Mouse (Mus musculus): ENCODE data around the gene Ndufa6. TPM values are rescaled to one million over a fixed set of nuclear protein-coding genes. Genes with fewer than 3 reads are reported as not detected.

The Ndufa6 gene
- polyA plus RNA-seq, 1 experiment from 2014 or later, result 322 TPM

DNA sequence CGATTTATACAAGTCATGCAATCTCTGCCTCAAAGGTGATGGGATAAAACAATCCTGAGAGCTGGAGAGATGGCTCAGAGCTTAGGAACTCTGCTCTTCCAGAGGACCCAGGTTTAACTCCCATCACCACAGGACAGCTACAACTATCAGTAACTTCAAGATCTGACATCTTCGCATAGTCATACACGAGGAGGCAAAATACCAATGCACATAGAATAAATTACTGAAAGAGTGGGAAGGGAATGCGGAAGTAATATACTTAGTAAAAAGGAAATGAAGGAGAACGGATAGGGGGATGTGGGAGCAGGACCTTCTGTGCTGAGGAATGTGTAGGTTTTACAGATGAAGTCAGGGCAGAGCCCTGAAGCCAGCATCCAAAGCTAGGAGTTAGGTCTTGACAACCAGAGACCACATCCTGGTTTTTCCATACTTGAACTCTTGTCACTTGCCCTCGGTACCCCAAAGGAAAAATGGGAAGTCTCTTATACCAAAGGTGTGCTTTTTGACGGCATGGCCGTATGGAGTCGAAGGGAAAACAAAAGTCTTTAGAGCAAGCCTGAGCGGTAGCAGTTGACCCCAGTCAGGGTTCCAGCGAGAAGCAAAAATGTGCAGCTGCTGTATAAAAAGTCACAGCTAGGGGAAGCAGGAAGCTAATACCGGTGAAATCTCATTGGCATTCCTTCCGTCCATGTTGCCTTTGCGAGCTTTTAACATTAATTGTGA lies 7.4 kb downstream of the Ndufa6 start:
- peak; percentile 8; the same call in 1 of the 2 replicates for ATAC-seq (replicated peaks)
- 63% methylated on average over 14 of the region's 14 CpGs for WGBS
- peaks cover 33% of the 10 kb centered on the region for H3K36me3 ChIP-seq

DNA sequence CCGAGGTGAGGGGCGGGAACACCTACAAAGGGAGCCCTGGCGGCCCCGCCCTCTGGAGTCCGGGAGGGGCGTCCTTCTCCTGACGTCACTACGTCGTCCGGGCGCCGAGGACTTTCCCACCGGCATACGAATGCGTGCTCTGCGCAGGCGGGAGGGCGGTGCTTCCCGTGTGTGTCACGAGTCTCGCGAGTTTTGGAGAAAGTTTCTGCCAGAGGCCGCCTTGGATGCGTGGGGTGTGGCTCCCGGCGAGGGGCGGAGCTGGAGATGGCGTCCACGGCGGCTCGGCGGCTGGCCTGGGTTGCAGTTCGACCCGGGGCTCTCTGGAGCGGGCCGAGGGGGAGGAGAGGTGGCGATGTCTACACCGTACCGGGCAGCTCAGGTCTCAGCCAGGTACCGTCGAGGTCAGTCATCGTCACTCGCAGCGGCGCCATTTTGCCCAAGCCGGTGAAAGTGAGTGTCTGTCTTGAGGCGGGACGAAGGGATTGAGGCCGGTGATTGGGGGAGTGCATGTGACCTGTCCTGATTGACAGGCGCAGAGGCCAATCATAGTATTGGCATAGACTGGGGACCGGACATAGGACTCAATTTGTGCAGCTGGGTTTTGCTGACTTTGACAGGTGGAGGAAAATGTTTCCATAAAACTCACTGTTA lies 8.2 kb downstream of the Ndufa6 start:
- under 1% methylated on average over 50 of the region's 51 CpGs for WGBS
- peaks cover 8% of the 10 kb centered on the region; the same call in 1 of the 2 replicates for H3K27me3 ChIP-seq
- ATAC-seq (replicated peaks), result peak; percentile 98
- peak overlapping the region; percentile 58 for H3K4me2 ChIP-seq (replicated peaks)
- H3K9ac ChIP-seq (replicated peaks), result peak overlapping the region; percentile 69
- peak overlapping the region; percentile 79 for H3K4me3 ChIP-seq
- H3K27ac ChIP-seq (replicated peaks), result peak overlapping the region; percentile 91
- H3K4me1 ChIP-seq, result peaks cover 22% of the 10 kb centered on the region
- no peaks in the 10 kb centered on the region for H3K9me3 ChIP-seq
- peaks cover 33% of the 10 kb centered on the region for H3K36me3 ChIP-seq

More for the DNA sequence above, 7.4 kb downstream of the Ndufa6 start:
- peak overlapping the region; percentile 79 for H3K4me3 ChIP-seq
- peak overlapping the region; percentile 58 for H3K4me2 ChIP-seq (replicated peaks)
- peaks cover 20% of the 10 kb centered on the region for H3K4me1 ChIP-seq
- H3K9me3 ChIP-seq, result no peaks in the 10 kb centered on the region
- 0 out of 2 replicates have a peak, but pooled peaks cover 2% of the 10 kb centered on the region for H3K27me3 ChIP-seq
- H3K9ac ChIP-seq (replicated peaks), result peak overlapping the region; percentile 54
- peak overlapping the region; percentile 91 for H3K27ac ChIP-seq (replicated peaks)

DNA sequence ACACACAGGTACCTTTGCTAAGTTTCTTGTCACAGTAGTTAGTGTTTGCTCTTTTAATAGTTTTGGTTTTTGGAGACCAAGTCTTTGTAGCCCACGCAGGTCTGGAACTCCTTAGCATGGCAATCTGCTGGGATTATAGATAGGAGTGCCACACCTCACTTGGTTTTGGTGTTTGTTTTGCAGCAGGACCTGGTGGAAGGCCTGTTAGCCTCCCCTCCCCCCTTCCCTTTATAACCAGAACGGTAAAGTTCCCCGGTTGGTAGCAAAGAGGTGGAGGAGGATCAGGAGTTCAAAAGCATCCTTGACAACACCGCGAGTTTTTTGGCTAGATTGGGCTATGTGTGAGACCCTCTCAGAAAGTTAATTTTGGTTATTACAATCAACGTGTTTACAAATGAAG lies 9.2 kb downstream of the Ndufa6 start:
- ATAC-seq (replicated peaks), result no peak
- H3K9me3 ChIP-seq, result no peaks in the 10 kb centered on the region
- no peak overlapping the region for H3K4me2 ChIP-seq (replicated peaks)
- no peak overlapping the region for H3K4me3 ChIP-seq
- H3K27ac ChIP-seq (replicated peaks), result peak overlapping the region; percentile 21; the same call in 1 of the 2 replicates
- peaks cover 24% of the 10 kb centered on the region for H3K4me1 ChIP-seq
- H3K9ac ChIP-seq (replicated peaks), result no peak overlapping the region
- 95% methylated on average over 6 of the region's 6 CpGs for WGBS
- peaks cover 15% of the 10 kb centered on the region for H3K27me3 ChIP-seq
- H3K36me3 ChIP-seq, result peaks cover 23% of the 10 kb centered on the region

DNA sequence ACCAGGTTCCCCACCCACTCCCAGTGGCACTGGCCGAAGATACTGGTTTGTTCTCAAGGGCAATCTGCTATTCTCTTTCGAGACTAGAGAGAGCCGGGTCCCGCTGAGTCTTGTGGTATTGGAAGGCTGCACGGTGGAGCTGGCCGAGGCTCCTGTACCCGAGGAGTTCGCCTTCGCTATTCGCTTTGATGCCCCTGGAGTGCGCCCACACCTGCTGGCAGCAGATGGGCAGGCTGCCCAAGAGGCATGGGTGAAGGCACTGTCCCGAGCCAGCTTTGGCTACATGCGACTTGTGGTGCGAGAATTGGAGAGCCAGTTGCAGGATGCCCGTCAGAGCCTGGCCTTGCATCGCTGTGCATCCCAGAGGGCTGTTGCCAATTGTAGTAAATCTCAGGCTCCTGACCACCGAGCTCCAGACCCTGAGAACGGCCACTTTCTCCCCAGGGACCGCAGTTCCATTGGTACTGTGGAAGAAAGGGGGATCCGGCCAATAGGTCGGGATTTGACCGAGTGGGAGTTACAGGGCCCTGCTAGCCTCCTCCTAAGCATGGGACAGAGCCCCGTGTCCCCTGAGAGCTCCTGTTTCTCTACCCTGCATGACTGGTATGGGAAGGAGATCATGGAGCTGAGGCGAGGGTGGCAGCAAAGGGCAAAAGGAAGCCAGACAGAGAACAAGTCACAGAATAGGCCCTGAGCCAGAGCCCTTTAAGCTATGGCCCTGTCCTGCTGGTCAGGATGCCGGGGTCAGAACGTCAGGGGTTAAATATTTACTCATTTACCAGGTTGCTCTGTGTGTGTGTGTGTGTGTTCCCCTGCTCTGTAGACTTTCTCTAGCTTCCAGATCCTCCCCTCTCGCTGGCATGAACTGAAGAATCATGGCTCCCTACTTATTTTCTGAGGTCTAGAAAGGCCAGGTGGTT lies 10.5 kb downstream of the Ndufa6 start:
- Histone ChIP-seq H3K4me3 (no peak overlapping the region), H3K9ac (replicated peaks) (no peak overlapping the region), H3K4me2 (replicated peaks) (no peak overlapping the region), H3K27ac (replicated peaks) (no peak overlapping the region), H3K27me3 (peaks cover 15% of the 10 kb centered on the region), H3K4me1 (peaks cover 24% of the 10 kb centered on the region), H3K36me3 (peaks cover 10% of the 10 kb centered on the region), H3K9me3 (no peaks in the 10 kb centered on the region)
- WGBS, result 88% methylated on average over 27 of the region's 27 CpGs
- no peak for ATAC-seq (replicated peaks)

DNA sequence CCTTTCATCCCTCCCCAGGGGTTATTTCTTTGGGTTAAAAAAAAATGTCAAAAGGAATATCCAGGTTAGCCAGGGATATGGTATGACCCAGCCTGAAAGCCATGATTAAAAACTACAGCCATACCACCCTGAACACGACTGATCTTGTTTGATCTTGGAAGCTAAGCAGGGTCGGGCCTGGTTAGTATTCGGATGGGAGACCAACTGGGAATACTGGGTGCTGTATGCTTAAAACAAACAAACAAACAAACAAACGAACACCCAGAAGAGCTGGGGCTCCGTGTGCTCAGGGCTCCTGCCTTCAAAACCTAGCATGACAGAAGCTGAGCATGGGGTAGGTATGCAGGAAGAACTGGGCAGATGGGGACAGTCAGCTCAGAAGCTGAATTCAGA lies 11.6 kb downstream of the Ndufa6 start:
- H3K9ac ChIP-seq (replicated peaks), result no peak overlapping the region
- 85% methylated on average over 5 of the region's 5 CpGs for WGBS
- H3K27ac ChIP-seq (replicated peaks), result no peak overlapping the region
- no peaks in the 10 kb centered on the region for H3K9me3 ChIP-seq
- no peak for ATAC-seq (replicated peaks)
- peaks cover 15% of the 10 kb centered on the region for H3K27me3 ChIP-seq
- H3K4me1 ChIP-seq, result peaks cover 26% of the 10 kb centered on the region
- no peaks in the 10 kb centered on the region for H3K36me3 ChIP-seq
- H3K4me2 ChIP-seq (replicated peaks), result no peak overlapping the region
- H3K4me3 ChIP-seq, result no peak overlapping the region

DNA sequence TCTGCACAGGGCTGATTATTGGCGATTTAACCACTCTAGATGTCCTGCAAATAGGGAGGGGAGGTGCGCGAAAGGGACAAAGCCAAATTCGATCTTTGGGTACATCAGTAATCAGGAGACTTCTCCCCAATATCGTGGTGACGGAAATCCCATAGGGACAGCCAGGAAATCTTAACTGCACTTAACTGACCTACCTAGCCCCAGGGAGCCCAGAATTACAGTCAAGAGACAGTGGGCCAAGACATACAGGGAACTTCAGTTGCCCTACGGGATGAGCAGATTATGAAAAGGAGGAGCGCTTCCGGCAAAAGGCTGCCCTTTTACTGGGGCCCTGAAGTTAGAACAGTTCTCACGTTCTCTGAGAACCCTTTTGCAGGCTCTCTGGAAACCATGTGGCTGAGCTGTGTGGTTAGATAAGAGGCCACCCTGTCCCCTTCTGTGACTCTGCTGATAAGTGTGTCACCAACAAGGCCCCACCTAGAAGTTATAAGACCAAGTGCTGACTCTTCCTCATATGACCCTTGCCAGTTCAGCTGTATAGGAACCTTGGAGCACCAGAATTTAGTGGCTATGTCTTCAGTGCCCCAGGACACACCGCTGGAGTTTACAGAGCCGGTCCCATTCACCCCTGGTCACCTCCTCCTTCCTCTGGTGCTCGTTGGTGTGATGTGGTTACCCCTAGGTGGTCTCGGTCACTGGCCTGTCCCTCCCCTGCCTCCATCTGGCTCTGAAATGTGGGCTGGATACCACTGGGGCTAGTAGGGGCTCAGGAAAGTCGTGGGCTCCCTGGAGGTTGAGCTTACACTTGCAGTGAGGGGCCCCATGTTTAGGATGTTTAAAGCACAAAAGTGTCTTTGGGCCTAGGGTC lies 12.2 kb downstream of the Ndufa6 start:
- H3K36me3 ChIP-seq, result no peaks in the 10 kb centered on the region
- no peak overlapping the region for H3K4me3 ChIP-seq
- peaks cover 15% of the 10 kb centered on the region for H3K27me3 ChIP-seq
- H3K27ac ChIP-seq (replicated peaks), result no peak overlapping the region
- 72% methylated on average over 15 of the region's 15 CpGs for WGBS
- H3K9me3 ChIP-seq, result no peaks in the 10 kb centered on the region
- H3K9ac ChIP-seq (replicated peaks), result no peak overlapping the region
- H3K4me1 ChIP-seq, result peaks cover 20% of the 10 kb centered on the region
- ATAC-seq (replicated peaks), result no peak
- no peak overlapping the region for H3K4me2 ChIP-seq (replicated peaks)

DNA sequence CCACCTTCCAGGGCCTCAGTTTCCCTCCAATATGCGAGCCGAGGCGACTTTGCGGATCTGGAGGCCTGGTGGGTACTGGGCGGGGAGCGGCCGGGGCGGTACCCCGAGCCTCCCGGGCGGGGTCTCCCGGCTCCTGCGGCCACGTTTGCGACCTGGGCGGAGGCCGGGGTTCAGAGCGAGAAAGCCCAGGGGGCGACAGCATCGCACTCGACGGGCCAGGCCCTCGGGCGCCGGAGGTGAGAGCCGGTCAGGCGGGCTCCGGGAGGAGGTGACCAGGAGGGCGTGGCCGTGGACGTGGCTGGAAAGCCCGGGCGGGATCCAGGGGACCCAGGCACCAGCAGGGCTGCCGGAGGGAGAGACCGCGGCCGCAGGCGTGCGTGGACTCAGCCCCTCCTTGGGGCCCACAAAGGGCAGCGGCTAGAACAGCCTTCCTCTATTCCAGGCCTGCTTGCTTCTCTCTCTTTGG lies 13.1 kb downstream of the Ndufa6 start:
- peak overlapping the region; percentile 46 for H3K4me2 ChIP-seq (replicated peaks)
- peaks cover 15% of the 10 kb centered on the region for H3K4me1 ChIP-seq
- H3K36me3 ChIP-seq, result no peaks in the 10 kb centered on the region
- H3K4me3 ChIP-seq, result peak overlapping the region; percentile 28
- no peak for ATAC-seq (replicated peaks)
- peaks cover 15% of the 10 kb centered on the region for H3K27me3 ChIP-seq
- no peak overlapping the region for H3K27ac ChIP-seq (replicated peaks)
- no peaks in the 10 kb centered on the region for H3K9me3 ChIP-seq
- WGBS, result 3% methylated on average over 40 of the region's 40 CpGs
- peak overlapping the region; percentile 41 for H3K9ac ChIP-seq (replicated peaks)

DNA sequence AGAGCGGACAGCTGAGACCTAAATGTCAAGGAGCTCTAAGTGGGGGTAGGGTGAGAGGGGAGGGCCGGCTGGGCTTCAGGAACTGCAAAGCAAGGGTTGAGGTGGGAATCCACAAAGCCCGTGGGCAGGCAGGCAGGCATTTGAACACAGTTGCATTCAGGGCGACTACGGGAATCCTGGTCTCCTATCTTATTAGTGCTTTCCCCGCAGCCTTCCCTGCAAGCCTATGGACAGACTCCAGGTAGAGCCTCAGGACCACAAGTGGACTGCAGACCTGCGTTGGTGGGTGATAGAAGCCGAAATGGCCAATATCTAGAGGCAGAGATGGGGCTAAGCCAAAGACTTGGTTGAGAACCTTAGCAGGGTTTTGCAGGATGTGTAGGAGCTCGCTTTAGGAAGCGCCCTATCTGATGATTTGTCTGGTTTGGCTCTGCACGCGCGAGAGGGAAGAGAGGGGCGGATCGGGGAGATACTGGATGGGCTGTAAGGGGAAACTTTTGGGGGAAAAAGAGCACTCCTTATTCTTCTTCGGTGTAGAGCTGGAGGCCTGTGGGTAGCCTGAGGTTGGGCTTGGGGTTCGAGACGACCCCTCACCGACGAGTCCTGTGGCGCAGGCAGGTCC lies 13.6 kb downstream of the Ndufa6 start:
- peaks cover 15% of the 10 kb centered on the region for H3K4me1 ChIP-seq
- peak overlapping the region; percentile 41 for H3K9ac ChIP-seq (replicated peaks)
- peak overlapping the region; percentile 46 for H3K4me2 ChIP-seq (replicated peaks)
- no peak overlapping the region for H3K27ac ChIP-seq (replicated peaks)
- H3K36me3 ChIP-seq, result no peaks in the 10 kb centered on the region
- ATAC-seq (replicated peaks), result no peak
- 50% methylated on average over 21 of the region's 21 CpGs for WGBS
- no peaks in the 10 kb centered on the region for H3K9me3 ChIP-seq
- peak overlapping the region; percentile 28 for H3K4me3 ChIP-seq
- peaks cover 15% of the 10 kb centered on the region for H3K27me3 ChIP-seq

DNA sequence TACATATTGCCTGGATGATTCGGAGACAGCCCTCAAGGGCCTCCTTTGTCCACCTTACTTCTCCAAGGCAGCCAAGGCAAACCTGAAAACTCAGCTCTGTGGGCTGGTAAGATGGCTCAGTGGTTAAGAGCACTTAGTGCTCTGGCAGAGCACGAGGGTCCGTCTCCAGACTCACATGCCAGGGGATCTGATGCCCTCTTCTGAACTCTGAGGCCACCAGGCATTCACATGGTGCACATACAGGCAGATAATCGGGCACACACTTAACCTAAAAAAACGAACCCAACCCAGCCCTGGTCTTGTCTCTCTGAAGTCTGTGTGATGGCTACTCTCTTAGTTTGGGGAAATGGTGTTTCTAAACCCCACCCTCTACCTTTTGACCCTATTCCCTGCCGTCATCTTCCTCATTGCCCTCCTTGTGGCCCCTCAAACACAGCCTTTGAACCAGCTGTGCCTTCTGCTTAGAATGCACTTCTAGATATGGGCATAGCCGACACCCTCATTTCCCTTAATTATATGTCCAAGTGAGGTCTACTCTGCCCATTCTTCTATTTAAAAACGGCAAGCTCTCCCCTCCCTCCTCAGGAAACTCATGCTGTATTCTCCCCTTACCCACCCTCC lies 14.4 kb downstream of the Ndufa6 start:
- Histone ChIP-seq H3K4me3 (no peak overlapping the region), H3K9ac (replicated peaks) (no peak overlapping the region), H3K9me3 (no peaks in the 10 kb centered on the region), H3K4me1 (peaks cover 15% of the 10 kb centered on the region), H3K4me2 (replicated peaks) (no peak overlapping the region), H3K27me3 (peaks cover 15% of the 10 kb centered on the region), H3K27ac (replicated peaks) (no peak overlapping the region), H3K36me3 (no peaks in the 10 kb centered on the region)
- no peak for ATAC-seq (replicated peaks)
- 86% methylated on average over 8 of the region's 8 CpGs for WGBS

DNA sequence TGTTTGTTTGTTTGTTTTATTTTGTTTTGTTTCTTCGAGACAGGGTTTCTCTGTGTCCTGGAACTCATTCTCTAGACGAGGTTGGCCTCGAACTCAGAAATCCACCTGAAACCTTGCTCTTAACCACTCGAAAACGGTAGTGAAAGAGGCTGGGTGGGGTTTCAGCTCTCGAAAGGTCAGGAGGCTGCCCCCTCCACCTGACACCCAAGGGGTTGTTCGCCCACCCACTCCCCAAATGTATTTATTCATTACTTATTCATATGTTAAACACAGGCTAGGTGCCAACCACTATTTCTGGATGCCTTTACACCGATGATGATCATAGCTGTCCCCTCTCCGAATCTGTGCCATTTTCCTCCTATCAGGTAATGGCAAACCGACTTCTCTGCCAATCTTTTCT lies 15.0 kb downstream of the Ndufa6 start:
- H3K4me1 ChIP-seq, result peaks cover 15% of the 10 kb centered on the region
- H3K27ac ChIP-seq (replicated peaks), result no peak overlapping the region
- ATAC-seq (replicated peaks), result 0 out of 2 replicates have a peak, but pooled peaks have one; percentile 2
- no peaks in the 10 kb centered on the region for H3K36me3 ChIP-seq
- WGBS, result 56% methylated on average over 10 of the region's 10 CpGs
- H3K9ac ChIP-seq (replicated peaks), result peak overlapping the region; percentile 59; the same call in 1 of the 2 replicates
- peak overlapping the region; percentile 54 for H3K4me2 ChIP-seq (replicated peaks)
- H3K9me3 ChIP-seq, result no peaks in the 10 kb centered on the region
- H3K4me3 ChIP-seq, result peak overlapping the region; percentile 51
- peaks cover 15% of the 10 kb centered on the region for H3K27me3 ChIP-seq
